Mouse (Mus musculus): Measurements from ENCODE around the gene Gng5.

Gene Gng5

GRCm38 (mm10) chr3:146540521-146541273 is 41.1 kb downstream of the Gng5 start:
- no peak for DNase-seq (ENCODE audit: low spot score in 2 of 2)

GRCm38 (mm10) chr3:146543632-146544031 is 44.0 kb downstream of the Gng5 start:
- DNase-seq (ENCODE audit: low spot score in 2 of 2) = no peak

GRCm38 (mm10) chr3:146554816-146555215 is 55.2 kb downstream of the Gng5 start:
- DNase-seq (ENCODE audit: low spot score in 2 of 2) = no peak
